Mouse (Mus musculus): ENCODE results near the gene Tmem131l.

GRCm38 (mm10) chr3:83859595-83859994 lies 180.4 kb downstream of the Tmem131l start:
- TF ChIP-seq CTCF (IDR thresholded peaks at IDR 0.05; ENCODE audit: extremely low read depth, insufficient read length, insufficient replicate concordance, low read depth, low read length) (no peak), POLR2A (IDR thresholded peaks at IDR 0.05; ENCODE audit: low read depth, low read length) (no peak)
